Mouse (Mus musculus) stomach, postnatal 0 days (tissue): ENCODE results near the gene Bsx.

Source experiments
- CTCF ChIP-seq: IDR thresholded peaks from 2 replicates; pipeline ENCODE4 v1.5.1; 2016; ENCODE audit warnings: antibody characterized with exemption, low read depth, mild to moderate bottlenecking, moderate library complexity
- EP300 ChIP-seq: optimal IDR thresholded peaks from 2 replicates; pipeline ENCODE3; 2016; ENCODE audit warnings: antibody characterized with exemption

GRCm38 (mm10) chr9:40877146-40877880 lies 3.4 kb downstream of the Bsx start:
- TF ChIP-seq CTCF = no peak
- TF ChIP-seq EP300 = no peak
